Mouse (Mus musculus) embryonic fibroblast, embryonic 13.5 days (primary cell): ENCODE measurements around the gene a. TPM values are rescaled to one million over a fixed set of nuclear protein-coding genes. Genes with fewer than 3 reads are reported as not detected.

Source experiments
- H3K27ac ChIP-seq: 2 replicates; pipeline ENCODE4 v1.5.1; 2012; ENCODE audit warnings: low read length, control low read depth, inconsistent platforms; ENCODE audit not compliant: insufficient read depth
- H3K4me1 ChIP-seq: 2 replicates; pipeline ENCODE4 v1.6.1; 2011; ENCODE audit warnings: low read length; ENCODE audit not compliant: control insufficient read depth, insufficient read depth
- H3K4me3 ChIP-seq: 2 replicates; pipeline ENCODE4 v1.5.1; 2011; ENCODE audit warnings: mild to moderate bottlenecking, control low read depth, low read length; ENCODE audit not compliant: insufficient read depth
- CTCF ChIP-seq: IDR thresholded peaks from 2 replicates; pipeline ENCODE4 v1.5.1; 2011; ENCODE audit warnings: mild to moderate bottlenecking, control low read depth, low read length, moderate library complexity, borderline replicate concordance; ENCODE audit not compliant: insufficient read depth
- POLR2A ChIP-seq: IDR thresholded peaks from 2 replicates; pipeline ENCODE4 v1.6.1; 2011; ENCODE audit warnings: low read depth, mild to moderate bottlenecking, control low read depth, low read length, moderate library complexity
- polyA plus RNA-seq: library from polyadenylated mRNA; stranded (reverse); fragments of >200 nt; gene quantifications from 2 replicates; pipeline ENCODE4 v1.2.4, GENCODE M21; 2011; ENCODE audit warnings: low read depth; ENCODE audit not compliant: missing spikeins, insufficient read length

Gene a
- polyA plus RNA-seq, 1 experiment: not detected

DNA sequence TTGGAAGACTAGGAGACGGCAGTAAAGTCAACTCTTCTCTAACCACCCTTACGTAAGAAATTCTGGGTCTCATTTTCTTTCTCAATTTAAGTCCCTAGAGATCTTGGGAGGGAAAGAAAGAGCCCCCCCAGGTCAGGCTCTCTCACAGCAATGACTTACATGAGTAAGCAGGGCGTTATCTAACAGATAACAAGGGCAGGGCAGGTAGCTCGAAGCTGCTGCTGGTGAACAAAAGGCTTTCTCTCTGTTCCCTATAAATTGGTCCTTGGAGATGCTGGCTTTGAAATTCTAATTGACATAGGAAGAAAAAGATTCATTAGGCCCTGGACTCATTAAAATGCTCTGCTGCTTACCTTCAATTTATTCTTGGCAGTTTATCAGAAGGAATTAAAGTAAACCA is 41.3 kb downstream of the a start:
- H3K4me3 ChIP-seq: no peak overlapping the region
- no peak overlapping the region for H3K27ac ChIP-seq
- H3K4me1 ChIP-seq: no peaks in the 10 kb centered on the region
- TF ChIP-seq POLR2A: no peak
- TF ChIP-seq CTCF: no peak

DNA sequence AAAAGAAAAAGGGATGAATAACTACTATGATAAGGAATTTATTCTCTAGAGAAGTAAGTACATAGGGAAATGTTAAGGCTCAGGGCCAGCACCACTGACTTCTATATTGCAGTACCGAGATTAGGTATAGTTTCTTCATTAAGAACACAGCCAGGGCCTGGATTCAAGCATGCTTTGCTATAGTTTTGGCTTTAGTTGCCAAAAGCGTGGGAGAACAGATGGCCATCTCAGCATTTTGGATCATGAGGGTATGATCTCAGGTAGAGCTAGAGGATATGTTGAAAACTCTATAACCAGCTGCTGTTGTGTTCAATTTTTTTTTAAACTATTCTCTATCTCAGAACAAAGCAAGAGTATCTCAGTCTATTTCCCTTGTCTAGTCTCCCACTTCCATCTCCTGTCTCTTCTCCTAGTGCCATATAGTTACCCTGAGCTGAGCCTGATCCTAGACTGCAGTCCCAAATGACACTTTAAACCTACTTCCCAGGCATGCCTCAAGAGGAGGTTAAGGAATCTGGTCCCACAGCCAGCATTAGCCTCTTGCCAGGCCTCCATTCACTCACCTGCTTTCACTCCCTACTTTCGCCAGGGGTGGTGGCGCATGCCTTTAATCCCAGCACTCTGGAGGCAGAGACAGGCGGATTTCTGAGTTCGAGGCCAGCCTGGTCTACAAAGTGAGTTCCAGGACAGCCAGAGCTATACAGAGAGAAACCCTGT is 43.1 kb downstream of the a start:
- TF ChIP-seq CTCF (no peak), POLR2A (no peak)
- no peaks in the 10 kb centered on the region for H3K4me1 ChIP-seq
- no peak overlapping the region for H3K27ac ChIP-seq
- H3K4me3 ChIP-seq: no peak overlapping the region

DNA sequence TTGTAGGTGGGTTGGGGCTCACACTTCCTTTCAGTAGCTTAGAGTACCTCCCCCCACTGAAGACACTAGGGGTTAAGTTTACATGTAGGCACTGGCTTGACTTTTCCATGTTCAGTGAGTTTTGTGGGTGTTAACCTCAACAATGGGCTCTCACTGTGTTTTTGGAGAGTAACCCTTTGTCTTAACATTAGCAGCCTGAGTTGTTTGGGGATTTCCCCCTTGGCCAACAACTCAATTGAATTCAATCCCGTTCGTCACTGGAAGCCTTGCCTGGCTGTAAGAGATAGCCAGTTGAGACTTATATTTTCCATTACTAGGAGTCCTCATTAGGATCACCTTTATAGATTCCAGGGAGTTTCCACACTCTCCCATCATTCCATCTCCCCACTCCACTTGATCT is 45.3 kb downstream of the a start:
- TF ChIP-seq CTCF: no peak
- no peak for TF ChIP-seq POLR2A
- no peak overlapping the region for H3K4me3 ChIP-seq
- no peaks in the 10 kb centered on the region for H3K4me1 ChIP-seq
- H3K27ac ChIP-seq: no peak overlapping the region

DNA sequence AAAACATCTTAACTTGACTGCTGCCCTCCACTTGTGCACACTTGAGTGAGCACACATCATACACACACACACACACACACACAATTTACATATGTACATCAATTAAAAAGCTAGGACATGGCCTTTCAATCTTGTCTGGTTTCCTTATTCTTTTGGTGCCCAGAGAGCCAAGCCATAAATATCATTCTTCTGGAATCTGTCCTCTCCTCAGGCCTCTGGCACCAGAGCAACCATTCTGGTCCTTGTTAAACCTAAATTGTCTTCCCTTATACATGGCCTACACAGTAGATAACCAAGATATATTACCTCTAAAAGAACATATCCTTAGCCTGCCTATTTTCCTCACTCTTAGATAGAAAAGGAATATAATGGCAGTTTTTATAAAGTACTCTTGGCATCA is 56.9 kb downstream of the a start:
- TF ChIP-seq POLR2A (no peak), CTCF (no peak)
- no peak overlapping the region for H3K4me3 ChIP-seq
- no peak overlapping the region for H3K27ac ChIP-seq
- no peaks in the 10 kb centered on the region; the same call in 1 of the 2 replicates for H3K4me1 ChIP-seq

DNA sequence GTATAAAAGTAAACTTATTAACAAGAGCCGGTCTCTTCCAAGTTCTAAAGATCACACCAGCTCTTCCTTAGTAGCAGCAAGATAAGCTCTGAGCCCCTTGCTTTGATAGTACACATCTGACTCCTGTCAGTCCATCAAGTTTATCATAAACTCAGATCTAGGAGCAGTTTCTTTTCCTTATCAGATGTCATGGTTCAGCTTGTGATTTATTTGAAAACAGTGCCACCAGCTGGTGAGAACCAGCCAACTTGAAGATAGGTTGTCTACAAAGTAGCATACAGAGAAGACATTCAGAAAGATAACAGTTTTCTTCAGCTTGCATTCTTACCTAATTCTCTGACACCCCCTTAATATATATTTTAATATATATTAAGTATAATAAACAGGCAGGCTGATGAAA is 64.2 kb downstream of the a start:
- TF ChIP-seq POLR2A (no peak), CTCF (no peak)
- Histone ChIP-seq H3K27ac (no peak overlapping the region), H3K4me1 (peaks cover 9% of the 10 kb centered on the region; the same call in 1 of the 2 replicates), H3K4me3 (no peak overlapping the region)

DNA sequence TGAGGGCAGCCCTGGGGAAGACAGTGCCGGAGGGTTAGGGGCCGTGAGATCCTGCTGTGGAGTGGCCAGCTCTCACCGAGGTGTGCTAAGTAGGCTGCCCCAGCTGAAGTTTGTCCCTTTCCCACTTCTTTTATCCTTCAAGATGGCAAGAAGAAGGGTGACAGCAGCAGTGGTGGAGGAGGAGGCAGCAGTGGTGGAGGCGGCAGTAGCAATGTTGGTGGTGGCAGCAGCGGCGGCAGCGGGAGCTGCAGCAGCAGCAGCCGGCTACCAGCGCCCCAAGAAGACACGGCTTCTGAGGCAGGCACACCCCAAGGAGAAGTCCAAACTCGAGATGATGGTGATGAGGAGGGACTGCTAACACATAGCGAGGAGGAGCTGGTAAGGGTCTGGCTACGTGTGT is 72.5 kb downstream of the a start:
- Histone ChIP-seq H3K4me1 (peaks cover 14% of the 10 kb centered on the region), H3K4me3 (no peak overlapping the region), H3K27ac (no peak overlapping the region)
- no peak for TF ChIP-seq CTCF
- no peak for TF ChIP-seq POLR2A

DNA sequence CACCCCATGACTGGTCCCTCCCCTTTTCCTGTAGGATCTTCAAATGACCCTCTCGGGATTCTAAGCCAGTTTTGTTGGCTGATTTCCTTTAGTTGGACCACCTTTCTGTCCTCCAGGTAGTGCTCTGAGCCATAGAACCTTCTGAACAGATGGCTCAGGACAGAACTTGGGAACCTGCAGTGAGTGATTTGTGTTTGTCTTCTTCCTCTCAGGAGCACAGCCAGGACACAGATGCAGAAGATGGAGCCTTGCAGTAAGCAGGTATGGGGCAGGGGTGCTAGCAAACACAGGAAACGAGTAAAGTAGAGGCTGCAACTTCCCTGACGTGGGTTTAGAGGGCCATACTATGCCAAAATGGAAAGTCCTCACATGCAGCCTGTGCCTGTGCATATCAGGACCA is 74.5 kb downstream of the a start:
- Histone ChIP-seq H3K4me3 (no peak overlapping the region), H3K27ac (no peak overlapping the region), H3K4me1 (peaks cover 1% of the 10 kb centered on the region)
- TF ChIP-seq CTCF: no peak
- no peak for TF ChIP-seq POLR2A

DNA sequence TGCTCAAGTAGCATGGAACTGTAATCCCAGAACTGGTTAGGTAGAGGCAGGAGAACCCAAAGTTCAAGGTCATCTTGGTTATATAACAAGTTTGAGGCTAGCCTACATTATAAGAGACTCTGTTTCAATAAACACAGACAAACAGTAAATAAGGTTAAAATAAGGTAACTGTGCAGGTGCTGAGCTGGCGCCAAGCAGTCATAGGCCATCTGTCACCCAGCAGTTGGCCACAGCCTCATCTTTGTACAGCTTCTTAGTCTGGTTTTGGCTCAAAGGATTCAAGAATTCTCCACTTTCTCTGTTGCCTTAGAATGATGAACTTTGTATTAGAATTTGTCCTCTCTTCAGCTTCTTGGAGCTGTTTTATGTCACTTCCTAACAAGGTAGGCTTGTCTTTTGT is 76.9 kb downstream of the a start:
- TF ChIP-seq POLR2A (no peak), CTCF (no peak)
- no peaks in the 10 kb centered on the region for H3K4me1 ChIP-seq
- H3K4me3 ChIP-seq: no peak overlapping the region
- no peak overlapping the region for H3K27ac ChIP-seq

DNA sequence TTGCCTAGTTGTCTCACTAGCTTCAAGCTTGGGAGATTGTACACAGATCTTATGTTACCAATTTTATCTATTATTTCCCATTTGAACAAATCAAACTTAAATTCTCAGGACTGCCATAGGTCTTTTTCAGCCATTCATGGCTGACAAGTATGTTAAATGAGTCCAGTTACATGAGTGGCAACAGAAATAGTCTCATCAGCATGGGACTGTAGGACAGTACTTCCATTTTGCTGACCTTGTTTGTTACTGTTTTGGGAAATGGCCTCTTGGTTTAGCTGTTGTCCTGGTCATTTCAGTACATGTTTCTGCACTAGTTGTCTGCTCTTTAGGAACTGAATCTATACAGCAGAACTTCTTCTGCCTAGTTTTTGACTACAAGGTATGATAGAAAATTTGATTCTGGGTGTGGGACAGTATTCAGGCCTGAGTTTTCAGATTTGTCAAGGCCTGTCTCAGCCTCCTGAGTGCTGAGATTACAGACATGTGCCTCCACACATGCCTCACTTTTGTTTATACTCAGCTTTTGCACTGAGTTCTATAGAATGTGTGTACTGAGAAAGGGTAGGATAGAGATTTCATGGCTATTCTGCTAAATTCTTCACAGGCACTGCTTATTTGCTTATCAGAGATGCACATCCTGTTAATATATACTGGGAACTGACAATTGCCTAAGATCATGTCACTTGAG is 78.9 kb downstream of the a start:
- Histone ChIP-seq H3K4me3 (no peak overlapping the region), H3K27ac (peak overlapping the region; percentile 45; the same call in 1 of the 2 replicates), H3K4me1 (no peaks in the 10 kb centered on the region)
- no peak for TF ChIP-seq CTCF
- TF ChIP-seq POLR2A: no peak

DNA sequence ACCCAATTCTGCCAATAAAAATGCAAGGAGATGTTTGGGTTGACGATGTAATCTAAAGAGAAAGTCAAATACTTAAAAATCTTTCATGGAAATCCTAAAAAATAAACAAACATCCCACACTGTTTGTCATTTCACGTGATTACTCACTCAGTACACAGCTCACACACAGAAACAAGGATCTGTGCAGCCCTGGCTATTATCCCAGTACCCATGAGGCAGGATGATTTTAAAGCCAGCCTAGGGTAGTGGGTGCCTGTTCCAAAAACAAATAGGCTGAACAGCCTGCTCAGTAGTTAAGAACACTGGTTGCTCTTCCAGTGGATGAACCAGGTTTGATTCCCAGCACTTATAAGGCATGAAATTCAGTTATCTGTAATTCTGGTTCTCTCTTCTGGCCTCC is 85.4 kb downstream of the a start:
- Histone ChIP-seq H3K4me3 (no peak overlapping the region), H3K27ac (no peak overlapping the region), H3K4me1 (no peaks in the 10 kb centered on the region)
- TF ChIP-seq CTCF: no peak

DNA sequence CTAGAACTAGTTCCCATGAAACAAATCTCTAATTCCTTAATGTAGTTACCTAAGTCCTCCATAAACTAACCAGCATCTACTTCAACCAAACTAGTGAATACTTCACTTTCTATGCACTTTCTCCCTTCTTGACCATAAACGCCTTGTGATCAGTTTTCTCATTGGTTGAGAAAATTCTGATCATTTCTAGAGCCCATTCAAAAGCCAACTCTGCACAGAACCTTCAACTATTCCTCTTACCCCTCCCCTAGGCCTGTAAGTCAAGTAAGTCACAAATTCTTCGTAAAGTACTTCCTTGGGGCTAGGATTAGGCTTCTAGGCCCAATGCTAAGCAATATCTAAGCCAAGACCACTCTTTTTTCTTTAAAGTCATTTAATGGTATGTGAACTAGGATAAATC is 100.4 kb downstream of the a start:
- Histone ChIP-seq H3K4me3 (peak overlapping the region; percentile 84), H3K27ac (no peak overlapping the region), H3K4me1 (peaks cover 3% of the 10 kb centered on the region; the same call in 1 of the 2 replicates)
- TF ChIP-seq POLR2A: no peak
- no peak for TF ChIP-seq CTCF
